30 mouse cellular contexts compared by ENCODE assay signal in genomic region chr11:100948317-100948716, GRCm38 (mm10).
"Had no signal": no experiment of that assay in that cellular context is flagged by ENCODE, and none has a peak within 500 bp of the region (broad histone marks: within the 10 kb centered on the region; RNA-seq: fewer than 3 reads in every experiment).

No protein-coding gene starts in this region.

- H3K4me1 ChIP-seq: limb, embryonic 10.5 days; limb, embryonic 12.5 days; limb, embryonic 13.5 days; limb, embryonic 15.5 days; midbrain, embryonic 10.5 days; midbrain, embryonic 15.5 days had no signal

- ATAC-seq: lung, postnatal 0 days; midbrain, embryonic 15.5 days; midbrain, embryonic 16.5 days had no signal

- H3K9ac ChIP-seq: limb, embryonic 12.5 days; limb, embryonic 13.5 days; limb, embryonic 15.5 days; liver, embryonic 12.5 days; liver, embryonic 13.5 days; liver, embryonic 14.5 days; liver, embryonic 15.5 days; liver, postnatal 0 days; lung, embryonic 14.5 days; lung, embryonic 15.5 days; midbrain, embryonic 12.5 days; midbrain, embryonic 15.5 days; neural tube, embryonic 12.5 days had no signal

- H3K27ac ChIP-seq: left cerebral cortex, adult 2 months; limb, embryonic 10.5 days; limb, embryonic 12.5 days; limb, embryonic 13.5 days; limb, embryonic 15.5 days; liver, embryonic 12.5 days; liver, embryonic 13.5 days; liver, embryonic 14.5 days; liver, embryonic 15.5 days; lung, embryonic 15.5 days; macrophage; midbrain, embryonic 10.5 days; midbrain, embryonic 12.5 days; midbrain, embryonic 15.5 days; neural tube, embryonic 12.5 days had no signal

- H3K36me3 ChIP-seq: limb, embryonic 10.5 days; limb, embryonic 12.5 days; limb, embryonic 13.5 days; limb, embryonic 15.5 days; liver, embryonic 12.5 days; liver, embryonic 13.5 days; liver, embryonic 15.5 days; lung, embryonic 15.5 days; midbrain, embryonic 10.5 days; midbrain, embryonic 12.5 days; midbrain, embryonic 15.5 days; neural tube, embryonic 12.5 days had no signal

- H3K4me3 ChIP-seq: left cerebral cortex, adult 2 months; limb, embryonic 10.5 days; limb, embryonic 12.5 days; limb, embryonic 13.5 days; limb, embryonic 15.5 days; liver, embryonic 12.5 days; liver, embryonic 13.5 days; liver, embryonic 15.5 days; lung, embryonic 15.5 days; megakaryocyte, embryonic 14.5 days; midbrain, embryonic 10.5 days; midbrain, embryonic 12.5 days; midbrain, embryonic 15.5 days; myocyte; neural tube, embryonic 12.5 days had no signal

- H3K27me3 ChIP-seq: limb, embryonic 12.5 days; limb, embryonic 13.5 days; limb, embryonic 15.5 days; liver, embryonic 12.5 days; liver, embryonic 13.5 days; liver, embryonic 15.5 days; lung, embryonic 15.5 days; megakaryocyte, embryonic 14.5 days; midbrain, embryonic 12.5 days; midbrain, embryonic 15.5 days; neural tube, embryonic 12.5 days had no signal

- H3K4me2 ChIP-seq: limb, embryonic 12.5 days; limb, embryonic 13.5 days; limb, embryonic 15.5 days; liver, embryonic 11.5 days; liver, embryonic 12.5 days; liver, embryonic 13.5 days; liver, embryonic 15.5 days; lung, embryonic 14.5 days; lung, embryonic 15.5 days; midbrain, embryonic 12.5 days; midbrain, embryonic 15.5 days; neural tube, embryonic 12.5 days had no signal

- DNase-seq: left cerebral cortex, postnatal 4 days; liver; liver, embryonic 13.5 days; liver, postnatal 0 days; lung, adult 18-20 months; lung, adult 2 months; lung, embryonic 14.5 days; lung, postnatal 10 days; lung, postnatal 14 days; lung, postnatal 4 days; midbrain, embryonic 14.5 days had no signal

- H3K9me3 ChIP-seq: limb, embryonic 10.5 days; limb, embryonic 13.5 days; limb, embryonic 15.5 days; liver, embryonic 13.5 days; liver, embryonic 15.5 days; lung, embryonic 15.5 days; midbrain, embryonic 10.5 days; midbrain, embryonic 12.5 days; midbrain, embryonic 15.5 days; neural tube, embryonic 12.5 days had no signal
